In the genomic region with DNA sequence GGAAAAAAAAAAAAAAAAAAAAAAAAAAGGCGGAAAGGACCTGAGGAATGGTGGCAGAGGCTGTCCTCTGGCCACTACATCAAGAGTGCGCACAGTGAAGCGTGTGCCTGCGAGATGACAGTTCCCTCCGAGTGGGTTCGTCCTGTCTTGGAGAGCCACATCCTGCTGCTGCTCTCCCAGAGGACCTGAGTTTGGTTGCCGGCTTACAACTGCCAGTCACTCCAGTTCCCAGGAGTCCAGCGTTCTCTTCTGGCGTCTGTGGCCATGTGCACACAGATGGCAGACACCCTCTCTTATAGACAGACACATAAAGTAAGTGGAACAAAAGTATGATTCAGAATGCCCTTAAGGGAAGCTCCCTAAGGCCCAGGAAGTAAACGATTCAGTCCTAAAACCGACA, we compare ENCODE assay signal across 9 mouse cellular contexts. TPM values are rescaled to one million over a fixed set of nuclear protein-coding genes. Genes with fewer than 3 reads are reported as not detected.
DNase-seq lines count a peak whose midpoint lies in the region; ATAC-seq lines count a peak whose summit lies in the region.
"Had no signal": no experiment of that assay in that cellular context is flagged by ENCODE, and none has a peak within 500 bp of the region (broad histone marks: within the 10 kb centered on the region; RNA-seq: fewer than 3 reads in every experiment).

No protein-coding gene starts in this region.

- no peaks in the 10 kb centered on the region for H3K4me1 ChIP-seq in forebrain, embryonic 14.5 days (ENCODE audit: control insufficient read depth, insufficient read depth, low read length)
- no peaks in the 10 kb centered on the region for H3K4me1 ChIP-seq in forebrain, embryonic 15.5 days
- peaks cover 18% of the 10 kb centered on the region for H3K4me1 ChIP-seq in limb, embryonic 13.5 days

- H3K27me3 ChIP-seq in forebrain, embryonic 14.5 days (replicated peaks; ENCODE audit: control insufficient read depth, insufficient read depth, low read length): no peaks in the 10 kb centered on the region
- H3K27me3 ChIP-seq in forebrain, embryonic 15.5 days: no peaks in the 10 kb centered on the region
- H3K27me3 ChIP-seq in limb, embryonic 13.5 days: no peaks in the 10 kb centered on the region

- 50% methylated on average over 10 of the region's 11 CpGs for WGBS in forebrain, embryonic 14.5 days
- WGBS in forebrain, embryonic 15.5 days: 52% methylated on average over 11 of the region's 11 CpGs
- WGBS in limb, embryonic 13.5 days: 25% methylated on average over 10 of the region's 11 CpGs

- ATAC-seq in forebrain, embryonic 14.5 days: no peak
- no peak for ATAC-seq in forebrain, embryonic 15.5 days (replicated peaks)
- no peak for ATAC-seq in limb, embryonic 13.5 days (ENCODE audit: low FRiP score, low read depth)
- ATAC-seq: forebrain, postnatal 0 days had no signal

- intact Hi-C loops in heart, postnatal 36 days (cut with DNase I): no loop called here

- no peaks in the 10 kb centered on the region for H3K9me3 ChIP-seq in forebrain, embryonic 14.5 days (replicated peaks; ENCODE audit: control insufficient read depth, low read length)
- no peaks in the 10 kb centered on the region for H3K9me3 ChIP-seq in forebrain, embryonic 15.5 days
- H3K9me3 ChIP-seq in limb, embryonic 13.5 days: no peaks in the 10 kb centered on the region

- H3K4me2 ChIP-seq in forebrain, embryonic 14.5 days (ENCODE audit: low read length): no peak overlapping the region
- H3K4me2 ChIP-seq in forebrain, embryonic 15.5 days (replicated peaks): no peak overlapping the region
- H3K4me2 ChIP-seq in limb, embryonic 13.5 days (replicated peaks): peak overlapping the region; percentile 53

- no peak overlapping the region for H3K9ac ChIP-seq in forebrain, embryonic 14.5 days (ENCODE audit: low read length)
- H3K9ac ChIP-seq in forebrain, embryonic 15.5 days (replicated peaks): no peak overlapping the region
- H3K9ac ChIP-seq in limb, embryonic 13.5 days: peak overlapping the region; percentile 39; the same call in 1 of the 2 replicates
- H3K9ac ChIP-seq: forebrain, postnatal 0 days had no signal

- H3K36me3 ChIP-seq in forebrain, embryonic 14.5 days (ENCODE audit: control insufficient read depth, insufficient read depth, low read length): peaks cover 26% of the 10 kb centered on the region
- 0 out of 2 replicates have a peak, but pooled peaks cover 4% of the 10 kb centered on the region for H3K36me3 ChIP-seq in forebrain, embryonic 15.5 days
- H3K36me3 ChIP-seq in limb, embryonic 13.5 days: peaks cover 37% of the 10 kb centered on the region

- H3K4me3 ChIP-seq in forebrain, embryonic 14.5 days (ENCODE audit: low read depth, low read length): no peak overlapping the region
- no peak overlapping the region for H3K4me3 ChIP-seq in forebrain, embryonic 15.5 days
- no peak overlapping the region for H3K4me3 ChIP-seq in limb, embryonic 13.5 days

- no peak overlapping the region for H3K27ac ChIP-seq in forebrain, embryonic 14.5 days (ENCODE audit: low read depth, low read length)
- H3K27ac ChIP-seq in forebrain, embryonic 15.5 days (replicated peaks): no peak overlapping the region
- no peak overlapping the region for H3K27ac ChIP-seq in limb, embryonic 13.5 days

- DNase-seq in forebrain, embryonic 14.5 days (ENCODE audit: low spot score): peak; percentile 8
- DNase-seq in embryo, embryonic 10 days (ENCODE audit: low spot score): peak; percentile 30
- DNase-seq in heart, postnatal 36 days: peak; percentile 27 to 38
- DNase-seq in frontal cortex, postnatal 14 days (ENCODE audit: low spot score in 2 of 2): no peak
- no peak for DNase-seq in right cerebral cortex, postnatal 4 days
- DNase-seq in right cerebral cortex, adult 18-20 months: no peak

RNA-seq across cellular contexts. Expression of a gene that starts 27.3 kb away (rescaled TPM):
- 6.2 and 8.0 TPM in 2 replicates for polyA plus RNA-seq in forebrain, embryonic 14.5 days (2014; fragmentation: Nextera tagmentation; extraction: Ambion mirVana)
- 6.6 and 7.1 TPM in 2 replicates for polyA plus RNA-seq in forebrain, embryonic 15.5 days (2015; fragmentation: Nextera tagmentation; extraction: Ambion mirVana)
- 10 to 100 TPM; 55.6 to 64.8 TPM for total RNA-seq in heart, postnatal 36 days (2021)
- 76.5 and 82.3 TPM in 2 replicates for polyA plus RNA-seq in limb, embryonic 13.5 days (2015; fragmentation: Nextera tagmentation; extraction: Ambion mirVana)

RNA-seq across cellular contexts. Expression of a gene that starts 43.8 kb away (rescaled TPM):
- 6.2 and 9.9 TPM in 2 replicates for polyA plus RNA-seq in forebrain, embryonic 14.5 days (2014; fragmentation: Nextera tagmentation; extraction: Ambion mirVana)
- 20.1 and 23.1 TPM in 2 replicates for polyA plus RNA-seq in forebrain, embryonic 15.5 days (2015; fragmentation: Nextera tagmentation; extraction: Ambion mirVana)
- 1 to 10 TPM; 2.0 to 3.6 TPM for total RNA-seq in heart, postnatal 36 days (2021)
- polyA plus RNA-seq in limb, embryonic 13.5 days (2015; fragmentation: Nextera tagmentation; extraction: Ambion mirVana): 17.2 and 17.9 TPM in 2 replicates

Comparison
In these comparisons a context has a peak if more than half of its experiments do, and no peak if none do; other contexts are left out.
1. DNase-seq: peak in forebrain, embryonic 14.5 days (single experiment), embryo, embryonic 10 days (single experiment) and heart, postnatal 36 days (2 of 2); none in frontal cortex, postnatal 14 days (0 of 2), right cerebral cortex, postnatal 4 days (single experiment) and right cerebral cortex, adult 18-20 months (single experiment).